Mouse (Mus musculus): ENCODE data around the gene Sctr. TPM values are rescaled to one million over a fixed set of nuclear protein-coding genes. Genes with fewer than 3 reads are reported as not detected.

The Sctr gene
- polyA plus RNA-seq, 1 experiment from 2014 or later, result not detected

- H3K27me3 ChIP-seq (ENCODE audit: control insufficient read depth, insufficient read depth, low read depth, low read length), result no peaks in the 10 kb centered on the region
- 39% methylated on average over 14 of the region's 14 CpGs for WGBS (ENCODE audit: insufficient replicate concordance)
- ATAC-seq (ENCODE audit: low read depth), result no peak
- no peaks in the 10 kb centered on the region for H3K9me3 ChIP-seq (replicated peaks; ENCODE audit: control insufficient read depth, low read length)
- H3K27ac ChIP-seq (ENCODE audit: low read length), result no peak overlapping the region
- no peak overlapping the region for H3K4me2 ChIP-seq (ENCODE audit: low read depth, low read length)
- H3K36me3 ChIP-seq (ENCODE audit: control insufficient read depth, insufficient read depth), result no peaks in the 10 kb centered on the region
- no peak overlapping the region for H3K4me3 ChIP-seq (ENCODE audit: low read depth, low read length)
- no peaks in the 10 kb centered on the region; the same call in 1 of the 2 replicates for H3K4me1 ChIP-seq (ENCODE audit: control insufficient read depth, low read depth, low read length)
- no peak overlapping the region for H3K9ac ChIP-seq (ENCODE audit: low read depth, low read length)
Observed at GRCm38 (mm10) chr1:120057044-120057443, 50.4 kb downstream of the Sctr start.

GRCm38 (mm10) chr1:120057674-120058430 is 51.2 kb downstream of the Sctr start:
- Histone ChIP-seq H3K36me3 (ENCODE audit: control insufficient read depth, insufficient read depth) (no peaks in the 10 kb centered on the region), H3K4me1 (ENCODE audit: control insufficient read depth, low read depth, low read length) (no peaks in the 10 kb centered on the region; the same call in 1 of the 2 replicates), H3K4me3 (ENCODE audit: low read depth, low read length) (no peak overlapping the region), H3K27me3 (ENCODE audit: control insufficient read depth, insufficient read depth, low read depth, low read length) (no peaks in the 10 kb centered on the region), H3K9me3 (replicated peaks; ENCODE audit: control insufficient read depth, low read length) (no peaks in the 10 kb centered on the region), H3K9ac (ENCODE audit: low read depth, low read length) (no peak overlapping the region), H3K4me2 (ENCODE audit: low read depth, low read length) (no peak overlapping the region), H3K27ac (ENCODE audit: low read length) (no peak overlapping the region)
- WGBS (ENCODE audit: insufficient replicate concordance), result 63% methylated on average over 8 of the region's 8 CpGs
- no peak for ATAC-seq (ENCODE audit: low read depth)

GRCm38 (mm10) chr1:120060687-120061086 is 54.0 kb downstream of the Sctr start:
- H3K27me3 ChIP-seq (ENCODE audit: control insufficient read depth, insufficient read depth, low read depth, low read length), result no peaks in the 10 kb centered on the region
- 50% methylated on average over 5 of the region's 5 CpGs for WGBS (ENCODE audit: insufficient replicate concordance)
- ATAC-seq (ENCODE audit: low read depth), result no peak
- H3K4me2 ChIP-seq (ENCODE audit: low read depth, low read length), result no peak overlapping the region
- H3K4me1 ChIP-seq (ENCODE audit: control insufficient read depth, low read depth, low read length), result peaks cover under 1% of the 10 kb centered on the region
- H3K9me3 ChIP-seq (replicated peaks; ENCODE audit: control insufficient read depth, low read length), result no peaks in the 10 kb centered on the region
- H3K4me3 ChIP-seq (ENCODE audit: low read depth, low read length), result no peak overlapping the region
- H3K27ac ChIP-seq (ENCODE audit: low read length), result no peak overlapping the region
- H3K36me3 ChIP-seq (ENCODE audit: control insufficient read depth, insufficient read depth), result no peaks in the 10 kb centered on the region
- H3K9ac ChIP-seq (ENCODE audit: low read depth, low read length), result no peak overlapping the region

- 71% methylated on average over 7 of the region's 7 CpGs for WGBS (ENCODE audit: insufficient replicate concordance)
- no peak overlapping the region for H3K9ac ChIP-seq (ENCODE audit: low read depth, low read length)
- no peaks in the 10 kb centered on the region for H3K36me3 ChIP-seq (ENCODE audit: control insufficient read depth, insufficient read depth)
- H3K4me1 ChIP-seq (ENCODE audit: control insufficient read depth, low read depth, low read length), result peaks cover 2% of the 10 kb centered on the region
- H3K4me2 ChIP-seq (ENCODE audit: low read depth, low read length), result no peak overlapping the region
- no peak for ATAC-seq (ENCODE audit: low read depth)
- H3K4me3 ChIP-seq (ENCODE audit: low read depth, low read length), result no peak overlapping the region
- no peak overlapping the region for H3K27ac ChIP-seq (ENCODE audit: low read length)
- no peaks in the 10 kb centered on the region for H3K27me3 ChIP-seq (ENCODE audit: control insufficient read depth, insufficient read depth, low read depth, low read length)
- H3K9me3 ChIP-seq (replicated peaks; ENCODE audit: control insufficient read depth, low read length), result no peaks in the 10 kb centered on the region
Observed at GRCm38 (mm10) chr1:120062231-120062630, 55.5 kb downstream of the Sctr start.

- Histone ChIP-seq H3K36me3 (ENCODE audit: control insufficient read depth, insufficient read depth) (no peaks in the 10 kb centered on the region), H3K4me1 (ENCODE audit: control insufficient read depth, low read depth, low read length) (peaks cover 4% of the 10 kb centered on the region), H3K27ac (ENCODE audit: low read length) (peak overlapping the region; percentile 70), H3K9ac (ENCODE audit: low read depth, low read length) (no peak overlapping the region), H3K4me2 (ENCODE audit: low read depth, low read length) (no peak overlapping the region), H3K4me3 (ENCODE audit: low read depth, low read length) (no peak overlapping the region), H3K27me3 (ENCODE audit: control insufficient read depth, insufficient read depth, low read depth, low read length) (no peaks in the 10 kb centered on the region), H3K9me3 (replicated peaks; ENCODE audit: control insufficient read depth, low read length) (no peaks in the 10 kb centered on the region)
- 60% methylated on average over 11 of the region's 11 CpGs for WGBS (ENCODE audit: insufficient replicate concordance)
- peak; percentile 49 for ATAC-seq (ENCODE audit: low read depth)
Observed at GRCm38 (mm10) chr1:120064036-120064682, 57.5 kb downstream of the Sctr start.

- Histone ChIP-seq H3K4me1 (ENCODE audit: control insufficient read depth, low read depth, low read length) (peaks cover 4% of the 10 kb centered on the region), H3K4me2 (ENCODE audit: low read depth, low read length) (0 out of 2 replicates have a peak overlapping the region, but pooled peaks have one; percentile 3), H3K4me3 (ENCODE audit: low read depth, low read length) (no peak overlapping the region), H3K9ac (ENCODE audit: low read depth, low read length) (peak overlapping the region; percentile 3; the same call in 1 of the 2 replicates), H3K9me3 (replicated peaks; ENCODE audit: control insufficient read depth, low read length) (no peaks in the 10 kb centered on the region), H3K27ac (ENCODE audit: low read length) (peak overlapping the region; percentile 69), H3K27me3 (ENCODE audit: control insufficient read depth, insufficient read depth, low read depth, low read length) (no peaks in the 10 kb centered on the region), H3K36me3 (ENCODE audit: control insufficient read depth, insufficient read depth) (no peaks in the 10 kb centered on the region)
- ATAC-seq (ENCODE audit: low read depth), result peak; percentile 68
- 50% methylated on average over 8 of the region's 8 CpGs for WGBS (ENCODE audit: insufficient replicate concordance)
Observed at GRCm38 (mm10) chr1:120066159-120066558, 59.5 kb downstream of the Sctr start.

GRCm38 (mm10) chr1:120066625-120067024 is 59.9 kb downstream of the Sctr start:
- no peak overlapping the region for H3K4me3 ChIP-seq (ENCODE audit: low read depth, low read length)
- peaks cover 4% of the 10 kb centered on the region for H3K4me1 ChIP-seq (ENCODE audit: control insufficient read depth, low read depth, low read length)
- no peak for ATAC-seq (ENCODE audit: low read depth)
- no peaks in the 10 kb centered on the region for H3K36me3 ChIP-seq (ENCODE audit: control insufficient read depth, insufficient read depth)
- H3K27me3 ChIP-seq (ENCODE audit: control insufficient read depth, insufficient read depth, low read depth, low read length), result no peaks in the 10 kb centered on the region
- WGBS (ENCODE audit: insufficient replicate concordance), result 36% methylated on average over 3 of the region's 3 CpGs
- H3K9ac ChIP-seq (ENCODE audit: low read depth, low read length), result peak overlapping the region; percentile 3; the same call in 1 of the 2 replicates
- no peak overlapping the region for H3K4me2 ChIP-seq (ENCODE audit: low read depth, low read length)
- no peaks in the 10 kb centered on the region for H3K9me3 ChIP-seq (replicated peaks; ENCODE audit: control insufficient read depth, low read length)
- peak overlapping the region; percentile 69 for H3K27ac ChIP-seq (ENCODE audit: low read length)

GRCm38 (mm10) chr1:120069120-120069519 is 62.4 kb downstream of the Sctr start:
- Histone ChIP-seq H3K27me3 (ENCODE audit: control insufficient read depth, insufficient read depth, low read depth, low read length) (peaks cover 4% of the 10 kb centered on the region; the same call in 1 of the 2 replicates), H3K9ac (ENCODE audit: low read depth, low read length) (no peak overlapping the region), H3K4me3 (ENCODE audit: low read depth, low read length) (no peak overlapping the region), H3K9me3 (replicated peaks; ENCODE audit: control insufficient read depth, low read length) (no peaks in the 10 kb centered on the region), H3K27ac (ENCODE audit: low read length) (no peak overlapping the region), H3K36me3 (ENCODE audit: control insufficient read depth, insufficient read depth) (no peaks in the 10 kb centered on the region), H3K4me1 (ENCODE audit: control insufficient read depth, low read depth, low read length) (peaks cover 5% of the 10 kb centered on the region; the same call in 1 of the 2 replicates), H3K4me2 (ENCODE audit: low read depth, low read length) (no peak overlapping the region)
- no peak for ATAC-seq (ENCODE audit: low read depth)
- 60% methylated on average over 5 of the region's 5 CpGs for WGBS (ENCODE audit: insufficient replicate concordance)

GRCm38 (mm10) chr1:120070168-120070567 is 63.5 kb downstream of the Sctr start:
- H3K9me3 ChIP-seq (replicated peaks; ENCODE audit: control insufficient read depth, low read length), result no peaks in the 10 kb centered on the region
- H3K9ac ChIP-seq (ENCODE audit: low read depth, low read length), result no peak overlapping the region
- no peaks in the 10 kb centered on the region for H3K36me3 ChIP-seq (ENCODE audit: control insufficient read depth, insufficient read depth)
- H3K4me3 ChIP-seq (ENCODE audit: low read depth, low read length), result no peak overlapping the region
- peaks cover 4% of the 10 kb centered on the region; the same call in 1 of the 2 replicates for H3K27me3 ChIP-seq (ENCODE audit: control insufficient read depth, insufficient read depth, low read depth, low read length)
- peaks cover 9% of the 10 kb centered on the region; the same call in 1 of the 2 replicates for H3K4me1 ChIP-seq (ENCODE audit: control insufficient read depth, low read depth, low read length)
- H3K27ac ChIP-seq (ENCODE audit: low read length), result no peak overlapping the region
- ATAC-seq (ENCODE audit: low read depth), result no peak
- H3K4me2 ChIP-seq (ENCODE audit: low read depth, low read length), result no peak overlapping the region; the same call in 1 of the 2 replicates
- WGBS (ENCODE audit: insufficient replicate concordance), result 60% methylated on average over 6 of the region's 6 CpGs
